Mouse (Mus musculus) C2C12 (cell line): Measurements from ENCODE around the gene Ggcx.

Experiments
- CEBPB ChIP-seq: IDR thresholded peaks from one replicate; pipeline ENCODE4 v1.6.1; 2011; ENCODE audit warnings: low read depth, mild to moderate bottlenecking, control low read depth, moderate library complexity
- CTCF ChIP-seq: IDR thresholded peaks from one replicate; pipeline ENCODE4 v1.5.1; 2011; ENCODE audit not compliant: control insufficient read depth, insufficient read depth, insufficient read length
- FOSL1 ChIP-seq: IDR thresholded peaks from one replicate; pipeline ENCODE4 v1.8.0; 2011; ENCODE audit warnings: mild to moderate bottlenecking, low read length; ENCODE audit not compliant: poor library complexity, insufficient read depth, severe bottlenecking
- MAX ChIP-seq: IDR thresholded peaks from one replicate; pipeline ENCODE4 v1.6.1; 2011; ENCODE audit warnings: mild to moderate bottlenecking, control low read depth
- MYOD1 ChIP-seq: IDR thresholded peaks from one replicate; pipeline ENCODE4 v1.6.1; 2011; ENCODE audit warnings: low read depth; ENCODE audit not compliant: control insufficient read depth, insufficient read length
- MYOG ChIP-seq: IDR thresholded peaks from one replicate; pipeline ENCODE4 v1.6.1; 2011; ENCODE audit not compliant: control insufficient read depth, insufficient read length; ENCODE audit errors: extremely low read depth
- USF1 ChIP-seq: IDR thresholded peaks from one replicate; pipeline ENCODE4 v1.6.1; 2011; ENCODE audit warnings: low read depth, mild to moderate bottlenecking, control low read depth, moderate library complexity

DNA sequence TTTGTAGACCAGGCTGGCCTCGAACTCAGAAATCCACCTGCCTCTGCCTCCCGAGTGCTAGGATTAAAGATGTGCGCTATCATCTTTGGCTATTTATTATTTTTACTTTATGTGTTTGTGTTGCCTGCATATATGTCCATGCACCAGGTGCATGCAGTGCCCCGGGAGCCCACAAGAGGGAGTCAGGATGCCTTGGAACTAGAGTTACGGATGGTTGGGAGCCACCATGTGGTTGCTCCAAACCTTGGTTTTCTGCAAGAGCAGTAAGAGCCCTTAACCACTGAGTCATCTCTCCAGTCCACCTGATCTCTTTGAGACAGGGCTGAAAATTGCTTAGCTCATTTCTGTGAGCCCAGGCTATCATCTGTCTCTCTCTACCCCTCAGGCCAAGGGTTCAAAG is 7.0 kb upstream of the Ggcx start:
- TF ChIP-seq CTCF = peak; percentile 84
- no peak for TF ChIP-seq USF1
- TF ChIP-seq CEBPB = no peak
- peak; percentile 55 for TF ChIP-seq MAX
- no peak for TF ChIP-seq MYOD1
- no peak for TF ChIP-seq MYOG
- TF ChIP-seq FOSL1 = no peak
